Mouse (Mus musculus) heart, adult 2 months (tissue): ENCODE measurements around the gene Pdcd4.

ENCODE experiments used
- EP300 ChIP-seq: fragments of 200-500 bp; IDR thresholded peaks from 2 replicates; pipeline ENCODE4 v1.6.1; 2011; ENCODE audit warnings: low read depth, low read length, control low read depth; ENCODE audit not compliant: insufficient read depth
- POLR2A ChIP-seq: fragments of 200-500 bp; IDR thresholded peaks from 2 replicates; pipeline ENCODE4 v1.6.1; 2011; ENCODE audit warnings: mild to moderate bottlenecking, low read depth, low read length, control low read depth; ENCODE audit not compliant: insufficient read depth

DNA sequence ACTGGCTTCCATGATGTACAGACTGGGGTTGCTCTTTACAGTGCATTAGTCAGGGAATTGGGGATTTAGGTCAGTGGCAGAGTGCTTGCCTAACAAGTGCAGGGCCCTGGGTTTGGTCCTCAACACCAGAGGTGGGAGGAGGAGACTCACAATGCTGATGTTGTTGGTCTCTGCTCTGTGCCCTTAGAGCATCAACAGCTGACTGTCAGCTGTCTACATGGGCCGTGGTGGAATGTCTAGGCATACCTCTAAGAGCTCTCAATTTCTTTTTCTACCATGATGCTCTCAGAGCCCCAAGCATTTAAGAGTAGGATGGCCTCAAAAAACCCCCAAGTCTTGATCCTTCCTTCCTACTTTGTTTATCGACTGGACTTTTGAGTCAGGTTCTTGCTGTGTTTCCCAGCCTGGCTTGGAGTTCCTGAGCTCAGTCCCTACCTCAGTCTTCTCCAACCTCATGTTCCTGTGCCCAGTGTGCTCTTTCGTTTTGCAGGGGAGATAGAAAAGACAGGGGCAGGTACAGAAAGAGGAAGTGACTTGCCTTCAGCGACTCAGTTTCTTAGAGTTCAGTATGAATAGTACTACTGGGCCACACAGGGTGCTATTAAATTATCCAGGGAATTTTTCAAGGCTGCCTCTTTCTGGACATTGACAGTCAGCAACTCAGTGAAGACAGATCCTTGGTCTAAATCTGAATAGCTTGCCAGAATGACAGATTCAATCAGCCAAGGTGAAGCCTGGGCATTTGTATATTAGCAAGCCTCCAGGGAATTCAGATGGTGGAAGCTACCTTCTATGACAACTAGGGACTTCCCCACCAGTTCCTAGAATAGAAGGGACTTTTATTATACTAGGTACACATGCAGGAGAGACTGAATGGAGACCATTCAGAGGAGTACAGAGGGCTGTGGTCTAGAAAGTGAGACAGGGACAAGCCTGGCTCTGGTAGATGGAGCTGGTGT is 22.3 kb upstream of the Pdcd4 start:
- no peak for TF ChIP-seq POLR2A
- no peak for TF ChIP-seq EP300
